Mouse (Mus musculus) small intestine, adult 2 months (tissue): ENCODE data around the gene Mgat4e. TPM values are rescaled to one million over a fixed set of nuclear protein-coding genes. Genes with fewer than 3 reads are reported as not detected.

Experiments used
- H3K27ac ChIP-seq: fragments of 200-500 bp; 2 replicates; pipeline ENCODE4 v1.5.1; 2012; ENCODE audit warnings: low read depth, low read length, control low read depth, inconsistent platforms; ENCODE audit not compliant: insufficient read depth
- H3K27me3 ChIP-seq: fragments of 200-500 bp; 2 replicates; pipeline ENCODE4 v1.6.1; 2012; ENCODE audit warnings: mild to moderate bottlenecking, moderate library complexity, low read length, inconsistent platforms; ENCODE audit not compliant: control insufficient read depth, insufficient read depth
- H3K36me3 ChIP-seq: fragments of 200-500 bp; 2 replicates; pipeline ENCODE4 v1.6.1; 2012; ENCODE audit warnings: mild to moderate bottlenecking, low read length, control low read depth, inconsistent platforms; ENCODE audit not compliant: control insufficient read depth, insufficient read depth
- H3K4me1 ChIP-seq: fragments of 200-500 bp; 2 replicates; pipeline ENCODE4 v1.6.1; 2012; ENCODE audit warnings: low read length, inconsistent platforms, mixed read lengths; ENCODE audit not compliant: control insufficient read depth, insufficient read depth, insufficient read length
- H3K4me3 ChIP-seq: fragments of 200-500 bp; 2 replicates; pipeline ENCODE4 v1.5.1; 2012; ENCODE audit warnings: low read depth, mild to moderate bottlenecking, control low read depth, inconsistent platforms, low read length, moderate library complexity
- CTCF ChIP-seq: fragments of 200-500 bp; IDR thresholded peaks from 2 replicates; pipeline ENCODE4 v1.5.1; 2012; ENCODE audit warnings: low read depth, mild to moderate bottlenecking, control low read depth, inconsistent platforms, low read length, moderate library complexity, mixed read lengths; ENCODE audit not compliant: insufficient replicate concordance, insufficient read length; ENCODE audit errors: extremely low read depth
- POLR2A ChIP-seq: fragments of 200-500 bp; IDR thresholded peaks from 2 replicates; pipeline ENCODE4 v1.6.1; 2012; ENCODE audit warnings: low read depth, mild to moderate bottlenecking, control low read depth, inconsistent platforms, low read length, moderate library complexity
- WGBS: fragments of 180-500 bp; shearing (Covaris S2); methylation state at CpG from one replicate; pipeline ENCODE4 v1.1.7; 2018; 5-methylcytosine and 5-hydroxymethylcytosine counted together
- polyA plus RNA-seq: library from polyadenylated mRNA; depleted of rRNA; stranded (reverse); fragments of >200 nt; gene quantifications from 2 replicates; pipeline ENCODE4 v1.2.3, GENCODE M21; 2012

The Mgat4e gene
- polyA plus RNA-seq, 1 experiment, result not detected

GRCm38 (mm10) chr1:134513312-134513860 lies 36.1 kb downstream of the Mgat4e start:
- Histone ChIP-seq H3K27ac (no peak overlapping the region), H3K4me3 (peak overlapping the region; percentile 64), H3K4me1 (0 out of 2 replicates have a peak, but pooled peaks cover 3% of the 10 kb centered on the region), H3K27me3 (no peaks in the 10 kb centered on the region), H3K36me3 (peaks cover 3% of the 10 kb centered on the region; the same call in 1 of the 2 replicates)
- TF ChIP-seq POLR2A (no peak), CTCF (no peak)
- under 1% methylated on average over 38 of the region's 38 CpGs for WGBS

GRCm38 (mm10) chr1:134512584-134512983 lies 36.9 kb downstream of the Mgat4e start:
- 65% methylated on average over 6 of the region's 6 CpGs for whole genome bisulfite sequencing
- Histone ChIP-seq H3K27me3 (no peaks in the 10 kb centered on the region), H3K36me3 (peaks cover 10% of the 10 kb centered on the region), H3K4me3 (no peak overlapping the region), H3K27ac (no peak overlapping the region), H3K4me1 (0 out of 2 replicates have a peak, but pooled peaks cover 3% of the 10 kb centered on the region)
- TF ChIP-seq CTCF (no peak), POLR2A (no peak)

GRCm38 (mm10) chr1:134512183-134512582 lies 37.3 kb downstream of the Mgat4e start:
- Histone ChIP-seq H3K27me3 (no peaks in the 10 kb centered on the region), H3K36me3 (peaks cover 13% of the 10 kb centered on the region), H3K27ac (no peak overlapping the region), H3K4me1 (0 out of 2 replicates have a peak, but pooled peaks cover 3% of the 10 kb centered on the region), H3K4me3 (no peak overlapping the region)
- 71% methylated on average over 4 of the region's 4 CpGs for WGBS
- TF ChIP-seq CTCF, result no peak
- TF ChIP-seq POLR2A, result no peak

- 76% methylated on average over 7 of the region's 7 CpGs for WGBS
- Histone ChIP-seq H3K4me1 (0 out of 2 replicates have a peak, but pooled peaks cover 3% of the 10 kb centered on the region), H3K27me3 (no peaks in the 10 kb centered on the region), H3K4me3 (no peak overlapping the region), H3K27ac (no peak overlapping the region), H3K36me3 (peaks cover 25% of the 10 kb centered on the region)
- no peak for TF ChIP-seq CTCF
- TF ChIP-seq POLR2A, result no peak
Measured at GRCm38 (mm10) chr1:134510018-134510417, 39.5 kb downstream of the Mgat4e start.

GRCm38 (mm10) chr1:134506201-134506600 lies 43.3 kb downstream of the Mgat4e start:
- TF ChIP-seq CTCF, result no peak
- no peak for TF ChIP-seq POLR2A
- Histone ChIP-seq H3K27ac (no peak overlapping the region), H3K4me3 (no peak overlapping the region), H3K4me1 (no peaks in the 10 kb centered on the region), H3K36me3 (peaks cover 40% of the 10 kb centered on the region), H3K27me3 (no peaks in the 10 kb centered on the region)
- 75% methylated on average over 8 of the region's 8 CpGs for WGBS

GRCm38 (mm10) chr1:134500916-134501315 lies 48.6 kb downstream of the Mgat4e start:
- Histone ChIP-seq H3K27me3 (no peaks in the 10 kb centered on the region), H3K27ac (no peak overlapping the region), H3K4me1 (peaks cover 3% of the 10 kb centered on the region; the same call in 1 of the 2 replicates), H3K36me3 (peaks cover 27% of the 10 kb centered on the region), H3K4me3 (no peak overlapping the region)
- 100% methylated on average over 1 of the region's 1 CpGs for WGBS
- TF ChIP-seq CTCF (no peak), POLR2A (no peak)

- H3K4me3 ChIP-seq, result no peak overlapping the region
- TF ChIP-seq CTCF (no peak), POLR2A (no peak)
- H3K4me1 ChIP-seq, result peaks cover 5% of the 10 kb centered on the region; the same call in 1 of the 2 replicates
- H3K27me3 ChIP-seq, result no peaks in the 10 kb centered on the region
- H3K27ac ChIP-seq, result no peak overlapping the region
- peaks cover 5% of the 10 kb centered on the region; the same call in 1 of the 2 replicates for H3K36me3 ChIP-seq
- 67% methylated on average over 10 of the region's 10 CpGs for WGBS
Measured at GRCm38 (mm10) chr1:134495991-134496390, 53.5 kb downstream of the Mgat4e start.
